Mouse (Mus musculus) cerebellum, adult 2 months (tissue): ENCODE data around the gene Gnas.
A peak's percentile ranks its signal among the peaks of the same experiment; 100 is the strongest.

Source experiments
- CTCF ChIP-seq: fragments of 200-500 bp; IDR thresholded peaks from 2 replicates; pipeline ENCODE4 v1.5.1; 2011; ENCODE audit warnings: low read depth, mild to moderate bottlenecking, control low read depth, low read length, moderate library complexity, borderline replicate concordance; ENCODE audit not compliant: insufficient read depth
- POLR2A ChIP-seq: fragments of 200-500 bp; IDR thresholded peaks from 2 replicates; pipeline ENCODE4 v1.6.1; 2011; ENCODE audit warnings: low read length, control low read depth, borderline replicate concordance; ENCODE audit not compliant: insufficient read depth

- peak; percentile 29; the same call in 1 of the 2 replicates for TF ChIP-seq CTCF
- no peak for TF ChIP-seq POLR2A
Observed at GRCm38 (mm10) chr2:174284011-174284410, at the start of gene Gnas.
